Mouse (Mus musculus): ENCODE measurements around the gene Dusp3. TPM values are rescaled to one million over a fixed set of nuclear protein-coding genes. Genes with fewer than 3 reads are reported as not detected.

The Dusp3 gene
- total and polyA plus RNA-seq, 3 experiments: 101 to 131 (median 103) TPM

DNA sequence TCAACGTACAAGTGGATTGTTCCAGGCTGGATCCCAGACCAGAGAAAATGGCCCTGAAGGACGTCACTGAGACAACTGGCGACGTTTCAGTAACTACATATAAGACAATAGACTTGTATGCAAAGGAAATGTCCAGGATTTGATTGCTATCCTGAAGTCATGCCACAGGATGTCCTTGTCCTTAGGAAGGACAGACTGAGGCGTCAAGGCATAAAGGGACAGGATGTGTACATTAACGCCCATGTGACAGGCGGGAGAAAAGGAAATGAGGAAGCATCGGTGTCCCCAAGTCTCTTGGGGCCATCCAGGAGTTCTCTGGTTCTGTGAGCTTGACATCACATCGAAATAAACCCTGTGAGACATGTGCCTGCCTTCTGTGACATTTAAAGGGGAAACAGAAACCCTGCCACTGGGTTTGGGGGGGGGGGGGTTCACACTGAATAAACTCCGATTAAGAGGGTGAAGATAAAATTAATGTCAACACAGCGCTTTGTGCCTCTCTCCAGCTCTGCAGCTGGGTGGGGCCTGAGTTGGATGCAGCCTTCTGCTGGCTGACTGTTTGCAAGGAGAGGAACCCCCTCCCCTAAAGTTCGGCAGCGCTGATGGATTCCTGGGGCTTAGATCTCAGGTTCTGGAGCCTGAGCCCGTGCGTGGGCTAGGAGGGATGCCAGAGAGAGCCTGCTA lies 22.3 kb upstream of the Dusp3 start:
- Histone ChIP-seq H3K27ac (no peak overlapping the region), H3K4me1 (ENCODE audit: control insufficient read depth, insufficient read depth, low read length) (peaks cover 3% of the 10 kb centered on the region; the same call in 1 of the 2 replicates), H3K27me3 (ENCODE audit: control insufficient read depth, insufficient read depth, low read length) (no peaks in the 10 kb centered on the region), H3K79me2 (replicated peaks; ENCODE audit: control insufficient read depth, insufficient read depth, low read length) (no peaks in the 10 kb centered on the region), H3K9ac (ENCODE audit: low read depth, low read length) (no peak overlapping the region), H3K36me3 (ENCODE audit: control insufficient read depth, insufficient read depth, low read length) (no peaks in the 10 kb centered on the region), H3K4me3 (no peak overlapping the region)
- TF ChIP-seq CTCF (IDR thresholded peaks at IDR 0.05) (no peak), EP300 (IDR thresholded peaks at IDR 0.05; ENCODE audit: insufficient read depth, low read depth, low read length) (no peak), POLR2A (IDR thresholded peaks at IDR 0.05; ENCODE audit: insufficient read depth, low read depth, low read length) (no peak)
- intact Hi-C loops (cut with DNase I): no loop called here
- WGBS: 46% methylated on average over 15 of the region's 15 CpGs
- DNase-seq: no peak

- Histone ChIP-seq H3K4me1 (ENCODE audit: control insufficient read depth, insufficient read depth, low read length) (peaks cover 3% of the 10 kb centered on the region; the same call in 1 of the 2 replicates), H3K27ac (no peak overlapping the region), H3K9ac (ENCODE audit: low read depth, low read length) (no peak overlapping the region), H3K36me3 (ENCODE audit: control insufficient read depth, insufficient read depth, low read length) (no peaks in the 10 kb centered on the region), H3K4me3 (no peak overlapping the region), H3K79me2 (replicated peaks; ENCODE audit: control insufficient read depth, insufficient read depth, low read length) (no peaks in the 10 kb centered on the region), H3K27me3 (ENCODE audit: control insufficient read depth, insufficient read depth, low read length) (no peaks in the 10 kb centered on the region)
- WGBS: 86% methylated on average over 8 of the region's 8 CpGs
- DNase-seq: no peak
- no peak for TF ChIP-seq POLR2A (IDR thresholded peaks at IDR 0.05; ENCODE audit: insufficient read depth, low read depth, low read length)
- no peak for TF ChIP-seq EP300 (IDR thresholded peaks at IDR 0.05; ENCODE audit: insufficient read depth, low read depth, low read length)
- TF ChIP-seq CTCF (IDR thresholded peaks at IDR 0.05): no peak
- intact Hi-C loops (cut with DNase I): no loop called here
These were observed 21.6 kb upstream of the Dusp3 start for GRCm38 (mm10) chr11:102008372-102008771.

DNA sequence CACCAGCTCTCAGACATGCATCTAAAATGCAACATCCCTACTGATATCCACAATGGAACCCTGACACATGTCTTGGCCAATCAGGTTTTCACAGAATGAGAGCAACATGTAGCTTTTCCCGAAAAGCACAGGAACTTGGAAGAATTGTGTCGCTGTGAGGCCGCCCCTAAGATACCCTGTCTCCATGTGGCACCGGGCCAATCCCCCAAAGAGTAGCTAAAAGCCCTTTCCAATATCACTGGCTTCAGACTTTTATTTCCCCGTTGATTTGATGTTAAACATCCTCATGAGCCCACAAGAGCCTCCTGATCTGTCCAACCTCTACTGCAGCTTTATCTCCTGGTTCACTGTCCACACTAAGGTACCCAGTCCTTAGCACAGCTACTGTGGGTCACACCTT lies 19.9 kb upstream of the Dusp3 start:
- WGBS: 84% methylated on average over 5 of the region's 5 CpGs

GRCm38 (mm10) chr11:102006271-102006670 lies 19.5 kb upstream of the Dusp3 start:
- Histone ChIP-seq H3K9ac (ENCODE audit: low read depth, low read length) (no peak overlapping the region), H3K79me2 (replicated peaks; ENCODE audit: control insufficient read depth, insufficient read depth, low read length) (no peaks in the 10 kb centered on the region), H3K36me3 (ENCODE audit: control insufficient read depth, insufficient read depth, low read length) (no peaks in the 10 kb centered on the region), H3K4me1 (ENCODE audit: control insufficient read depth, insufficient read depth, low read length) (peaks cover 3% of the 10 kb centered on the region; the same call in 1 of the 2 replicates), H3K27ac (no peak overlapping the region), H3K27me3 (ENCODE audit: control insufficient read depth, insufficient read depth, low read length) (no peaks in the 10 kb centered on the region), H3K4me3 (no peak overlapping the region)
- intact Hi-C loops (cut with DNase I): no loop called here
- no peak for DNase-seq
- TF ChIP-seq CTCF (IDR thresholded peaks at IDR 0.05) (no peak), EP300 (IDR thresholded peaks at IDR 0.05; ENCODE audit: insufficient read depth, low read depth, low read length) (no peak), POLR2A (IDR thresholded peaks at IDR 0.05; ENCODE audit: insufficient read depth, low read depth, low read length) (no peak)
- 82% methylated on average over 9 of the region's 9 CpGs for WGBS

More for the DNA sequence above, 19.9 kb upstream of the Dusp3 start:
- H3K27me3 ChIP-seq (ENCODE audit: control insufficient read depth, insufficient read depth, low read length): no peaks in the 10 kb centered on the region
- no peaks in the 10 kb centered on the region for H3K79me2 ChIP-seq (replicated peaks; ENCODE audit: control insufficient read depth, insufficient read depth, low read length)
- H3K36me3 ChIP-seq (ENCODE audit: control insufficient read depth, insufficient read depth, low read length): no peaks in the 10 kb centered on the region
- no peak for DNase-seq
- peaks cover 3% of the 10 kb centered on the region; the same call in 1 of the 2 replicates for H3K4me1 ChIP-seq (ENCODE audit: control insufficient read depth, insufficient read depth, low read length)
- intact Hi-C loops (cut with DNase I): no loop called here
- no peak overlapping the region for H3K27ac ChIP-seq
- H3K4me3 ChIP-seq: no peak overlapping the region
- H3K9ac ChIP-seq (ENCODE audit: low read depth, low read length): no peak overlapping the region
- TF ChIP-seq POLR2A (IDR thresholded peaks at IDR 0.05; ENCODE audit: insufficient read depth, low read depth, low read length): no peak
- TF ChIP-seq EP300 (IDR thresholded peaks at IDR 0.05; ENCODE audit: insufficient read depth, low read depth, low read length): no peak
- no peak for TF ChIP-seq CTCF (IDR thresholded peaks at IDR 0.05)

DNA sequence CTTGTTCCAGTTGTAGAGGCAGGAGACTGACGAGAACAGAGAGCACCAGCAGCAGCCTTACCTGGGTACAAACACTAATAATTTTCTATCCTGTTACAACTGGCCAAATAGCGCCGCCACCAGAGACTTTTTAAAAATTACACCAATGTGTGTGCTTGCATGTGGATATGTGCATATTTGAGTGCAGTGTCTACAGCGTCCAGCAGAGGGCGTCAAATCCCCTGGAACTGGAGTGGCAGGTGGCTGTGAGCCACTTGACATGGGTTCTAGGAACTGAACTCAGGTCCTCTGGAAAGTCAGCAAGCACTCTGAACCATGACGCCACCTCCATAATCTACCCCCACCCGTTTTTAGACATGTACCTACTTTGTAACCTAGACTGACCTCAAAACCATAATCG lies 17.4 kb upstream of the Dusp3 start:
- Histone ChIP-seq H3K9ac (ENCODE audit: low read depth, low read length) (no peak overlapping the region), H3K27ac (no peak overlapping the region), H3K4me3 (no peak overlapping the region), H3K4me1 (ENCODE audit: control insufficient read depth, insufficient read depth, low read length) (peaks cover 2% of the 10 kb centered on the region; the same call in 1 of the 2 replicates), H3K79me2 (replicated peaks; ENCODE audit: control insufficient read depth, insufficient read depth, low read length) (no peaks in the 10 kb centered on the region), H3K27me3 (ENCODE audit: control insufficient read depth, insufficient read depth, low read length) (no peaks in the 10 kb centered on the region), H3K36me3 (ENCODE audit: control insufficient read depth, insufficient read depth, low read length) (no peaks in the 10 kb centered on the region)
- intact Hi-C loops (cut with DNase I): no loop called here
- WGBS: 90% methylated on average over 8 of the region's 8 CpGs
- TF ChIP-seq EP300 (IDR thresholded peaks at IDR 0.05; ENCODE audit: insufficient read depth, low read depth, low read length) (no peak), CTCF (IDR thresholded peaks at IDR 0.05) (peak; percentile 49)
- DNase-seq: no peak

DNA sequence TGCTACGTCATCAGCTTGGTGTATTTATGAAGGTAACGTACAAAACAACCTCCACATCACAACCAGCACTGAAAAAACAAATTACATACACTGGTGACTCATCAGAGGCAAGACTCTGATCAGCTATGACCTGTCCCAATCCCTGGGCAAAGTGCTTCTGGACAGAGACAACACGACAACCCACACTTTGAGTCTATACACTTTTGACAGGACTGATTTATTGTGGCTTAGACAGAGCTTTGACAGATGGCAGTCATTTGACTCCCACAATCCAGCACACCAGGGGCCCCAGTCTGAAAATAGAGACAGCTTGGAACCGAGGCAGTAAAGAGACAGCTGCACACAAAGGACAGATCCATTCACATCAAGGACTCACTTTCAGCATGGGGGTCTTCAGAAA lies 12.7 kb upstream of the Dusp3 start:
- no peaks in the 10 kb centered on the region for H3K27me3 ChIP-seq (ENCODE audit: control insufficient read depth, insufficient read depth, low read length)
- no peak overlapping the region for H3K9ac ChIP-seq (ENCODE audit: low read depth, low read length)
- TF ChIP-seq POLR2A (IDR thresholded peaks at IDR 0.05; ENCODE audit: insufficient read depth, low read depth, low read length) (no peak), CTCF (IDR thresholded peaks at IDR 0.05) (no peak), EP300 (IDR thresholded peaks at IDR 0.05; ENCODE audit: insufficient read depth, low read depth, low read length) (no peak)
- 72% methylated on average over 4 of the region's 4 CpGs for WGBS
- H3K27ac ChIP-seq: no peak overlapping the region
- H3K4me1 ChIP-seq (ENCODE audit: control insufficient read depth, insufficient read depth, low read length): peaks cover 1% of the 10 kb centered on the region; the same call in 1 of the 2 replicates
- intact Hi-C loops (cut with DNase I): no loop called here
- H3K4me3 ChIP-seq: no peak overlapping the region
- DNase-seq: no peak
- no peaks in the 10 kb centered on the region for H3K36me3 ChIP-seq (ENCODE audit: control insufficient read depth, insufficient read depth, low read length)
- no peaks in the 10 kb centered on the region for H3K79me2 ChIP-seq (replicated peaks; ENCODE audit: control insufficient read depth, insufficient read depth, low read length)

Measured in heart, adult 2 months (tissue).